9 mouse cellular contexts compared by ENCODE assay signal in genomic region chr3:107113771-107114737, GRCm38 (mm10). TPM values are rescaled to one million over a fixed set of nuclear protein-coding genes. Genes with fewer than 3 reads are reported as not detected.
DNase-seq lines count a peak whose midpoint lies in the region; ATAC-seq lines count a peak whose summit lies in the region.
"Had no signal": no experiment of that assay in that cellular context is flagged by ENCODE, and none has a peak within 500 bp of the region (broad histone marks: within the 10 kb centered on the region; RNA-seq: fewer than 3 reads in every experiment).

No protein-coding gene starts in this region.

- H3K4me1 ChIP-seq in kidney, embryonic 14.5 days (ENCODE audit: control insufficient read depth, insufficient read depth, low read length) = peaks cover 14% of the 10 kb centered on the region

- H3K9ac ChIP-seq in kidney, embryonic 14.5 days (ENCODE audit: low read depth, low read length) = no peak overlapping the region

- no peak for DNase-seq in kidney, adult 9 months
- DNase-seq in cerebellum, postnatal 10 days = peak; percentile 82 to 87
- DNase-seq in heart, postnatal 36 days = peak; percentile 15 to 18
- peak; percentile 19 for DNase-seq in lung, postnatal 14 days
- DNase-seq in skeletal muscle tissue, adult 2 months (ENCODE audit: low read depth, low spot score) = peak; percentile 47
- no peak for DNase-seq in B cell, adult 2 months

- H3K36me3 ChIP-seq in kidney, embryonic 14.5 days (ENCODE audit: control insufficient read depth, insufficient read depth, low read length) = no peaks in the 10 kb centered on the region

- intact Hi-C loops in heart, postnatal 36 days (cut with DNase I) = no loop called here

- H3K9me3 ChIP-seq in kidney, embryonic 14.5 days (ENCODE audit: control insufficient read depth, low read length) = no peaks in the 10 kb centered on the region

- no peak overlapping the region for H3K4me3 ChIP-seq in kidney, embryonic 14.5 days (ENCODE audit: low read length)

- H3K4me2 ChIP-seq in kidney, embryonic 14.5 days (replicated peaks; ENCODE audit: low read depth, low read length) = no peak overlapping the region

- no peak overlapping the region for H3K27ac ChIP-seq in kidney, embryonic 14.5 days (ENCODE audit: low read depth, low read length)

- no peaks in the 10 kb centered on the region for H3K27me3 ChIP-seq in kidney, embryonic 14.5 days (ENCODE audit: control insufficient read depth, insufficient read depth, low read length)

- ATAC-seq in kidney, embryonic 14.5 days (ENCODE audit: low FRiP score, low TSS enrichment) = peak; percentile 34; the same call in 1 of the 2 replicates
- no peak for ATAC-seq in megakaryocyte-erythroid progenitor cell, adult 5-6 weeks (replicated peaks; ENCODE audit: low FRiP score, low TSS enrichment, poor library complexity, severe bottlenecking)

- WGBS in kidney, embryonic 14.5 days = 33% methylated on average over 14 of the region's 14 CpGs

RNA-seq across cellular contexts. Expression of gene Kcna2, which starts 13.1 kb away (rescaled TPM):
- polyA plus RNA-seq in kidney, embryonic 14.5 days (2014; fragmentation: Nextera tagmentation; extraction: Ambion mirVana) = 0.08 and 0.20 TPM in 2 replicates
- 1 to 10 TPM; 1.6 to 1.8 TPM for total RNA-seq in heart, postnatal 36 days (2021)
- not detected in 2 replicates for total RNA-seq in megakaryocyte-erythroid progenitor cell, adult 5-6 weeks (2014; fragmentation: Nextera tagmentation)
- not detected in 2 replicates for total RNA-seq in megakaryocyte-erythroid progenitor cell, adult 5-6 weeks (2017)
- total RNA-seq: common myeloid progenitor, adult 5-6 weeks had no signal

Comparison
In these comparisons a context has a peak if more than half of its experiments do, and no peak if none do; other contexts are left out.
1. DNase-seq: peak in cerebellum, postnatal 10 days (2 of 2), heart, postnatal 36 days (2 of 2), lung, postnatal 14 days (single experiment) and skeletal muscle tissue, adult 2 months (single experiment); none in kidney, adult 9 months (single experiment) and B cell, adult 2 months (0 of 2).